Mouse (Mus musculus) ES-Bruce4 (cell line): ENCODE data around the gene Phactr1.

Experiments
- CTCF ChIP-seq: IDR thresholded peaks from one replicate; pipeline ENCODE4 v1.8.1; 2011; ENCODE audit warnings: low read depth, low read length
- EP300 ChIP-seq: IDR thresholded peaks from 2 replicates; pipeline ENCODE4 v1.6.1; 2011; ENCODE audit warnings: low read depth, low read length; ENCODE audit not compliant: insufficient read depth
- POLR2A ChIP-seq: IDR thresholded peaks from one replicate; pipeline ENCODE4 v1.8.1; 2011; ENCODE audit warnings: low read length; ENCODE audit not compliant: insufficient read depth

- TF ChIP-seq CTCF (no peak), EP300 (no peak), POLR2A (no peak)
Measured at GRCm38 (mm10) chr13:43122306-43123070, 442.1 kb downstream of the Phactr1 start.
